Mouse (Mus musculus) adrenal gland, adult 2 months (tissue): ENCODE results near the gene Arhgap40. TPM values are rescaled to one million over a fixed set of nuclear protein-coding genes. Genes with fewer than 3 reads are reported as not detected.
A peak's percentile ranks its signal among the peaks of the same experiment; 100 is the strongest.

Source experiments
- DNase-seq: peaks from one replicate; pipeline ENCODE4 v3.0.0; 2021
- polyA plus RNA-seq: library from polyadenylated mRNA; depleted of rRNA; stranded (reverse); fragments of >200 nt; gene quantifications from 2 replicates; pipeline ENCODE4 v1.2.3, GENCODE M21; 2012
- total RNA-seq, 2 experiments: library from RNA; stranded (reverse); gene quantifications; 2 replicates each; pipeline ENCODE4 v1.2.3; 2021

Arhgap40 gene
- total and polyA plus RNA-seq, 3 experiments, result not detected

DNA sequence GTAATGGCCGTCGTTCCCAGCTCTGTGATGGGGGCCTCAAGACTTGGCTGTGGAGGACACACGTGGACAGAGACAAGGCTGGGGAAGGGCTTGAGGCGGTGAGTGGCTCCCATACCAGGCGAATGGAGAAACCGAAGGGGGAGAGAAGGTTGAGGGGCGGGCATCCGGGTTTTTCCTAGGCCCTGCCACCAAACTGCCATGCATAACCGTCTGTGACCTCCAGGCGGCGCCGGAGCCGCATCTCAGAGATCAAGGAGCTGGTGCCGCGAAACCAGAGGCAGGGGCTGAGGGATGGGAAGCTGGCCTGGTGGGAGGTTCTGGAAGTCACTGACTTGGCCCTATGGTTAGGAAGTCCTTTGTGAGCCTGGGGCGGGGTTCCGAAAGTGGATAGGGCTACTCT, 34.2 kb downstream of the Arhgap40 start:
- peak; percentile 64 for DNase-seq

DNA sequence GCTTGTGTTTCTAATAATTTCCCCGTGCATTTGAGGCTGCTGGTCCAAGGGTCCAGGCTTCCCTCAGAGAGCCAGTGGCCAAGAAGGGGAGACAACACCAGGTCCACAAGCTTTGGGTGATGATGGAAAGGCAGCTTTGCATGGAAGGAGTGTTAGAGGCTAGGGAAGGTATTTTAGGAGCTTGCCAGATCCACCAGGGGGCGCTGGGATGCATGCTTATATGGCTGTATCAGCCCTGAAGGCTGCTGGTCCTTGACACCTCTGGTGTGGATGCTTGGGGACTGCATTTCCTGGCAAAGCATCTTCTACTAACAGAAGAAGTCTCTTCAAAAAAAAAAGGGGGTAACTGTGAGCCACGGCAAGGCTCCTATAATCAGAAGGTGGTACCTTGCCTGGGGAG, 37.5 kb downstream of the Arhgap40 start:
- peak; percentile 66 for DNase-seq

DNA sequence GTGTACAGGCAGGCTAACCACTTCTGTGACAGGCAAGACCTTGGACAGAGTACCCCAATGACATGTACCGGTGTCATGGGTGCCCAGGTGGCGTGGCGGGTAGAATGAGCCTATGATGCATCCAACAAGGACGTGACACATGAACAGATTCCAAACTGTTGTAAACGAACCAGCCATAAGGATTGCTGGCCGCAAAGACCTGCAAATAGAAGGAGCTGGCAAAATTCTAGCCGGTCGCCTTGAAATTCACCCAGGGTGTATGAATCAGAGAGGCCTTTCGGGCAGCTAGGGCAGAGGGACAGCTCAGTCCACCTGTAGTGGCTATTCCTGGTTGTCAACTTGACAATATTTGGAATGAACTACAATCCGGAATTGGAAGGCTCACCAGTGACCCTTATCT, 41.8 kb downstream of the Arhgap40 start:
- peak; percentile 52 for DNase-seq

DNA sequence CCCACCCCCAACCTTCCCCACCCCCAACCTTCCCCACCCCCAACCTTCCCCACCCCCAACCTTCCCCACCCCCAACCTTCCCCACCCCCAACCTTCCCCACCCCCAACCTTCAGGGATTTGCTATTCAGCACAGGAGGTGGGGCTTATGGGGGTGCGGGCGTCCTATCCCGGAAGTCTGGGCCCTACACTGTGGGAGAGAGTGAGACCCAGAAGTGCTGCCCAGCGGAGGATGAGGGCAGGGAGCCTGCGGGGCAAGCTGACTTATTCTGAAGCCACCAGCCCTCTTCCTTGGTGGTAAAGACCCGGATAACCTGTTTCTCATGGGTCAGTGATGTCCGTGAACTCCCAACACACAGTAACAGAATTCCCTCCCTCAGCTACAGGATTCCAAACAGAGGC, 42.7 kb downstream of the Arhgap40 start:
- DNase-seq, result peak; percentile 66

DNA sequence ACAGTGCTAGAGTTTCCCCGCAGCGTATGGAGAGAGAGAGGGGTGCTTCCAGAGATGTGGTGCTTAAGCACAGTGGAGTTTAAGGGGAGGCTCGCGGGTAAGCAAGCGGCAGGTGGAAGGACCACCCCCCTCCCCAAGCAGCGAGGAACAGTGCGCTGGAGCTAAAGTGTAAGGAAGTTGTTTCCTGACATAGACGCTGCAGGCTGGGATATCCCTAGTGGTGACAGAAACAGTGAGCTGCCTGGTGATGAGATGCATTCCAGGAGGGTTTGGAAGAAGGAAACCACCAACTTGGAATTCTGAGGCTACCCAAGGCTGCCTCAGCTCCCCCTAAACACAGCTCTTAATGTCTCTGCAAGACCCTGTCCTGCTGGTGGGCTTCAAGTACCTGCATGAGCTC, 43.2 kb downstream of the Arhgap40 start:
- DNase-seq, result no peak

DNA sequence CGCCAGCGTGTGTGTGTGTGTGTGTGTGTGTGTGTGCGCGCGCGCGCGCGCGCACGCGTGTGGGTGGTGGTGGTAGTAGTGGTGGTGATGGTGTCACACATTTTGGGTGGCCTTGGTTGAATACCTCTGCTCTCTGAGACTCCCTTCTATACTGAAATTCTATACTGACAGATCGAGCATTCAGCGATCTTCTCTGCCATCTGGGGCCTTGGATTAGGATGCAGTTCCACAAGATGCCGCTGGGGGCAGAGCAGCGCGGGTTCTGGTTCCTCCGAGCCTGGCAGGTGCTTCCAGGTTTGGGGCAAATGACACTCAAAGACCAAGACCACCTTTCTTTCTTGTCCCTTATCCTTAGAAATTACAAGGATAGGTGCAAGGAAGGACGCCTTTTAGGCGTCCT, 43.6 kb downstream of the Arhgap40 start:
- DNase-seq, result peak; percentile 67

DNA sequence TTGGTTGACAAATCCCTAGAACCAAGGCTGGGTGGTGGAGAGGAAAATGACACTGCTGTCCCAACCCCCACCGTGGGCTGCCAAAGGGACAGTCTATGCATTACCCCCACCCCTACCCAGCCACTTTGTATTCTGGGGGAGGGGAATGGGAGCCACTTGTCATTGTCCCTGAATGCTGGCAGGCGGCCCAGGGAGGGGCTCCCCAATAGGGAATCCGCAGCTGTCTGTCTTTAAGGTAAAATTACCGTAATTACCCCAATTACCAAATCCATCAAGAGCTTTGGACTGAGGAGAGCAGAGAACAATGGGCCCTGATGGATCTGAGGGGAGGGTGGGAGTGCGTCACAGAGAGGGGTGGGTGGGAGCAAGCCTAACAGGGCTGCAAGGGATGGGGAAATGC, 44.2 kb downstream of the Arhgap40 start:
- no peak for DNase-seq

DNA sequence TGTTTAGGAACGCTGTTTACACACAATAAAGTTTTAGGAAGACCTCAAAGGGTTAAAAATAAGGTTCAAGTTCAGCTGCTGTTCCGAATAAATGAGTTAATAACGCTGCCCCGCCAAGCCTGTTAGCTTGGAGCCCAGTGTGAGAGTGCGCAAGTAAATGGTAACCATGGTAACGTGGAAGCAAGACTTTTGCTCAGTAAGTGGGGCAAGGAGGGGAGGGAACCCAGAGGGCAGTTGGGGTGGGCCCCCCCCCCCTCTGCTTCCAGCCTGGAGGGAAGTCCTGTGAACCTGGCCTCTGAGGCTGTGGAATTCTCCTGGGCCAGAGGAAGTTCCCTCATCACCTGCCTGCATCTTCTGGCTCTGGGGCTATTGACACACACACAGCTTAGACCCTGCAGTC, 47.3 kb downstream of the Arhgap40 start:
- DNase-seq, result no peak

DNA sequence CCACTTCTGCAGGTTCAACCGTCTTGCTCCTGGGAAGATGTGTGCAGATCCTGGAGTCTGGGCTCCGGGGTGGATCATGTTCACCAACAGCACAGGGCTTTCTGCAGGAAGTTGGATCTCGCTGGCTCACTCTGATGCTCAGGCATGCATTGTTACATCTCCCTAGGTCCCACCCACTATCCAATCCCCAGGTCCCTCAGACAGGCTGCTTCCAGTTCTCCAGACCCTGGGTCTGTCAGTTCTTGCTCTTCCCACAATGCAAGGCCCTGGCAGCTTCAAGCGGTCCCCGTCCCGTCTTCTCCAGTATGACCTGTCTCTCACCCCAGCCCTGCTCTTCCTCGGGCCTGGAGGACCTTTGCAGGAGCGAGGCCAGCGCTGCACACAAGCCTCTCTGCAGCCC, 48.2 kb downstream of the Arhgap40 start:
- DNase-seq, result no peak

DNA sequence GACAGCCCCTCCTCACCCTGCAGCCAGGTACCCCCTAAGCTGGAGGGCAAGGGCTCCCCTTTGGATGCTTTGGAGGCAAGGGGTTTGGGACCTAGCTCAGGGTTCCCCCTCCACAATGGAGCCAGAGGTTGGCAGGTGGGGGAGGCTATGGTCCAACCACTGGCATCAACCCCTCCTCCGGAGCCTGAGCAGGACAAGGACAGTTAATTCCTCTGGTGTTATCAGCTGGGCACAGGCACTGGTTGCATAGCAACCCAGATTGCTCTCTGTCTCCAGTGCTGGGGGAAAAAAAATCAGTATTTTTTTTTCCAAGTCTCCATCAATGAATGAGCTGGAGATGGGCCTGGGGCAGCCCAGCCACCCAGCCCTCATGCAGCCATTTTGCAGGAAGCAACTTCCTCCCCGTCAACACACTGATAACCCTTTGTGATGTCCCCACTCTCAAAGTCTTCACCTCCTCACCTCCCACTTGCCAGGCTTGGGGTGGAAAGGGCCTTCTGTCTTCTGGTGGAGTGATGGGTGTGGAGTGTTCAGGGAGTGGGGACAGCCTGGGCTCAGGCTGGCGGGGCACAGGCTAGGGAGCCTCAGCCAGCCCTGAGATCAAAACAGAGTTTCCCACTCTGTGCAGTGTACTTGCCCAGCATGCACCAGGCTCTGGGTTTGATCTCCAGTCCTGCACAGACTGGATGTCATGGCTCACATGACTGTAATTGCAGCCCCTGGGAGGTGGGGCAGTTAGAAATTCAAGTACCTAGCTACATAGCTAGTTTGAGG, 49.0 kb downstream of the Arhgap40 start:
- no peak for DNase-seq

DNA sequence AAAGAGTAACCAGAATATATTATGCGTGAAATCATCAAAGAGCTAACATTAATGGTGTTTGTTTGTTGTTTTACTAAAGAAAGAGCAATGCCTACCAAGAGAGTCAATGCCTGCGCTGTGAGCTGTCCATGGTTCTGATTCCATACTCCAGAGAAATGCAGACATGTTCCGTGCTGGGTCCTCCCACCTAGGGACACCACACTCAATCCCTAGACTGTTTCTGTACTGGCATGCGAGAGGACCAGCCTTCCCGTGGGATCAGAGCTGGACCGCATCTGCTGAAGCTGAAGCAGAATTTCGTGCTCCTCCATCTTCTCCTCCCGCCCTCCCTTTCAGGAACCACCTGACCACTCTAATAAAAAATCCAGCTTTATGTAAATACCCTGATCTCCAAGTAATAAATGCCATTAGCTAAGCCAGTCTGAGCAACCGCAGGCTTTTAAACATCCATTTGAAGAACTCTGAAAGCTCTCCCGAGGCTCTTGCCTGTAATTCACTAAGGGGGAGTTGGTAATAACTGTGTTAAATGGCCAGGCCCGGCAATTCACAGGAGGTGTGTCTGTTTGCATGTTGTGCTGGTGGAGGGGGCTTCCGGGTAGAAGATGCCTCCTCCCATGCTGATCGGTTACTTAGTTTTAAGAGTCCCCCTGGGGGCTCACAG, 58.0 kb downstream of the Arhgap40 start:
- peak; percentile 64 for DNase-seq

DNA sequence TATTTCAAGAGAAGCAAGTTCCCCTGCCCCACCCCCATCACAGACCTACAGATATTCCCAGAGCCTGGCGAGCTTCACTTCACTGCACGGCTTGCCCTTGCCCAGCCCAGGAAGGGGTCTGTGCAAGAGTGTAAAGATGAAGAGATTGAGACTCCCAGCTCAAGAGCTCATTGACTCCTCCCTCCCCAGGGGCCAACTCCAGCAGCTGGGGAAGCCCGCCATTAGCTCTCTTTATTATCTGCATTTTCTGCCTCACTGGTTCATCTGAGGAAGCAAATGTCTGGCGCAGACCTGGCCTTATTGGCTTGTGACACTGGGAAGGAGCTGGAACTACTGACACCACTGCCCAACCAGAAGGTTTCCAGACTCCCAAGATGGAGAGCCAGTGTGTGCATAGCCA, 67.4 kb downstream of the Arhgap40 start:
- DNase-seq, result no peak

DNA sequence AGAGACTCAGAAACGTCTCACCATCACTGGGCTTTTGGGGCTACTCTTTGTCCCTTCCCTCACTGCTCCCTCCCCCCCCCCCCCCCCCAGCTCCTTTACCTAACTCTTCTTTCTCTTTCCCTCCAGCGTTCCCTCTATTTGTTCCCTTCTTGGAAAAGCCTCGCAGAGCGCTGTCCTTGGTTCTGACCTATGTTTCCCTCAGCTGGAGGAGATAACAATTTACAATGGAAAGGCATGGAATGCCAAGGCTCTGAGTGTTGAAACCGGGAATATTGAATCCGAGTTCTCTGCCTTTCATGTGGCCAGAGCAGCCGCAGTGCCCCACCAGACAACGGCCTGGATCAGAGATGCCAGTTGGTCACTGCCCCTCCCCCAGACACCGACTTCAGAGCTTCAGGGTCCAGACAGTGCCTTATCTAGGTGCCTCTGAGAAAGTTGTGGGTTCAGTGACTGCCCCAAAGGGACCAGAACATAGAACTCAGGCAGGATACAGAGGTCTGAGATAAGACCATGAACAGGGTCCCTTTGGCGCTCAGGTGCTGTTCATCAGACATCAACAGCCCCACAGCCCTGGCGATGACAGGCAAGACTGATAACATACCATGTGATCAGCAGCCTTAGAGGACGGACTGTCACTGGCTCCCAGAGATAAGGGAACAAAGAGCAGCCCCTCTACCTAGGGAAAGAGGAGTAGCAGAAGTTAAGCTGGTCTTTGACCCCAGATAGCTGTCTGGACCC, 72.2 kb downstream of the Arhgap40 start:
- peak; percentile 46 for DNase-seq

DNA sequence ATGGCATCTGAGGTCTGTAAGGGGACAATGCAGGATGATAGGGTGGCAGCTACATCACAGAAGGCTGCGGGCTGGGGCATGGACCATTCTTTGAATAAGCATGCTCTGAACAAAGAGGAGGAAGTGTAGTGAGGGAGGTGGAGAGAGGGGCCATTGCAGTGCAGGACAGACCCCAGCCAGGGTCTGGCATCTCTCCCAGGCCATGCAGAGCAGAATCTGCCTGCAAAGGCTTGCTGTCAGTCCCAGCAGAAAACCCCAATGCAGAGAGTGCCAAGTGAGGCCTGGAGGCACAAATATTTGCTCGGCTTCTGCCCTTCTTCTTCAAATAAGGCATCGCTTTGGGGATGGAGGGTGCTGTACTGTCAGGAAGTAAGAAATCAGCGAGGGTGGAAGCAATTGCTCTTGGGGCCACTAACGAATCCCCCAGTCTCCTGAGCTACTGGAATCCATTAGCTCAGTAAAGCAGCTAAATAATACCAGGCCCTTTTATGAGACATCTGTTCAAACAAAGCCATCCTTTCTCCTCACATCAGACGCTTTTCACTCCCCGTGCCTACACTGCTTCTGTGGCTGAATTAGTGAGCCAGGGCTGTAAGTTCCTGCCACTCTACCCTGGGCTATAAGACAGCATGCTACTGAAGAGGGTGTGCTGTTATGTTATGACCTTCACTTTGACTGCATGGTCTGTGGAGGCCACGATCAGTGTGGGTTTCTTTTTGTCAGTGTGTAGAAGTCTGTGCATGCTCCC, 76.1 kb downstream of the Arhgap40 start:
- no peak for DNase-seq

DNA sequence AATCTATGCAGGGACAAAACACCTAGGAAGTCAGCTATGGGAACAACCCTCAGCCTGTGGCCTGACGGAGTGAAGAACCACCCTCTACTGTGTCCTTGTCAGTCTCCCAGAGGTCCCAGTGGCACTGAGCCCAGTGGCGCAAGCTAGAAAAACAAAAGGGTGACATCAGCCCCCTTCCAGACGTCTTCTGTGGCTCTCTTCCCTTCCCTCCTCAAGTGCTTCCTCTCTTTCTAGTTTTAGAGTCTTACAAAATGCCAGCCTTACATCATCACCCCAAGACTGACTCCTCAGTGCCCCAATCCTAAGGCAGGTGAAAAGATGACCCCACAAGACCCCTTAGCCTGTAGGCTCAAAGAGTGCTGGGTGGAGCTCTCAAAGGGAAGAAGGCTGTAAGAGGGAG, 77.9 kb downstream of the Arhgap40 start:
- DNase-seq, result no peak

DNA sequence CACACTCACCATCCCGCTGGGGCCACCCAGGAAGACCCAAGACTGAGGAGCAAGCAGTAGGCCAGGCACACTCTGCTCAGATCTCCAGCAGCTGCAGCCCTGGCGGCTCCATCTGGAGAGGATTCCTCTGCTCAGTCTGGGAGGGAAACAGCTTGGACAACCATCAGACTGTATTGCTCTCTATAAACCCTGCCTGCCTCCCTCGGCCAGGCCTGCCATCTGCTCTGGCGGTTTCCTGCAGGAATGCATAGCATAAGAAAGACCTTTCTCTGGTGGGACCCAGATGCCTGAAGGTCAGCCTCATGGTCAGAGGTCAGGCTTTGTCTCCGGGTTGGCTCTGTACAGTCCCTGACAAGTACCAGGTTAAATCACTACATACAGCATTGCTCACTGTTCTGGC, 78.7 kb downstream of the Arhgap40 start:
- DNase-seq, result no peak

DNA sequence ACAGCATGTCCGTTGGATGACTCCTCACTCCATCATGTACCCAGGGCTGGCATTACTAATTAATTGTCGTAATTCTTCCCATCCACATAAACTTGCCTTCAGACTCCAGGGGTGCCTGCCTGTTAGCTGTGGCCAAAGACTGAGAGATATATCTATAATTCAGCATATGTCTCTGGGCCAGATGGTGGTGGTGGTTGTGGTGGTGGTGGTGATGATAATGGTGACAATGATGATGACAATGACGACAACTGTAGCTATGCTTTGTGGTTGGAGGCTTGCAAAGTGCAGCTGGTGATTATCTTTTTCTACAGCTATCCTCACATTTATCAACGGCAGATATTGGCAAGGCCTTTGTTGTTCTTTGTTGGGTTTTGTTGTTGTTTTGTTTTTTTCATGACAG, 80.8 kb downstream of the Arhgap40 start:
- no peak for DNase-seq

DNA sequence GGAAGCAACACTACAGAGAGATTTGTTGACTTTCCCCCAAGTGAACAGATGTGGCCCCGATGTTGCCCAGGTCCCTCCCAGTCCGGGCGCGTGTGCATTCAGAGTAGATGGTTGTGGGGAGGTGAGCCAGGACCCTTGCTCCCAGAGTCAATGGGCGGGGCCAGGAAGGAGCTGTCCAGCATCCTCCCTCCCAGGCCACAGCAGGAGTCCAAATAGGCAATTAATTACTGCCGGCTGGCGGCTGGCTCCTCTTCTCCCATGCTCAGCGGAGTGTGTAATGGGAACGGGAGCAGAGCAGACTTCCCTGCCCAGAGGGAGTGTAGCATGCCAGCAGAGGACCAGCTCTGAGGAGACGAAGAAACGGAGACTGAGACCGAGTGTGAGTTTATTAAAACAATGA, 82.5 kb downstream of the Arhgap40 start:
- peak; percentile 12 for DNase-seq

DNA sequence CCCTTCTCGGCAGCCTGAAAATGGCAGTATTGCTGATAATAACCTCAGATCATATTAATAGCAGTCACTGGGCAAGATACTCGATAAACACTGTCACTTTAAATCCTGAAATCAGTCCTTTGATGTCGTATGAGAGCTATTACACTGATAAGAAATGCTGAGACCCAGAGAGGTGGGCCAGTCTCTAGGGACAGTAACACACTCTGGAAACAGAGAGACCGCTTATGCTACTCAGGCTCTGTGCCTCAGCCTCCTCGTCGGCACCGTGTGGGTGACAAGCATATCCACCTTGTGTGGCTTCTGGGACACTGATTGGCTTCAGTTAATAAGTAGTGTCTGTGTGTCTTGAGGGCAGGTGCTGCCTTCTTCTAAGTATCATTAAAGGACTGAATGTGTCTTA, 83.0 kb downstream of the Arhgap40 start:
- no peak for DNase-seq

DNA sequence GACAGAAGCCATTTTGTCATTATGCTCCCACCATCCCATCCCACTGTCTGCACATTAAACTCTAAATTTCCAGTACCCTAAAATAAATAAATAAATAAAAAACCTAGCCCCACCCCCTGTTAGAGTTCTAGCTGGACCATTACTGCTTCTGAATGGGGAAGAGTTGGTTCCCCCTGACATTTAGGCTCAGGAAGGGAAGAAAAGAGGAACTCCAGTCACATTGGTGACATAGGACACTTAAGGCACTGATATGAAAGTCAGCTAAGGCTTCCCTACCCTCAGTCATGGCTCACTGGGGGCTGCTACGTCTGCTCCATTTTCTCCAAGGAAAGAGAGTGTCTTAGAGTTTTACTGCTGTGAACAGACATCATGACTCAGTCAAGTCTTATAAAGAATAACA, 84.2 kb downstream of the Arhgap40 start:
- DNase-seq, result no peak
